Mouse (Mus musculus): ENCODE data around the gene Tssc4. TPM values are rescaled to one million over a fixed set of nuclear protein-coding genes. Genes with fewer than 3 reads are reported as not detected.

Gene Tssc4
- total and polyA plus RNA-seq, 3 experiments: 44.1 to 55.1 (median 49.8) TPM

DNA sequence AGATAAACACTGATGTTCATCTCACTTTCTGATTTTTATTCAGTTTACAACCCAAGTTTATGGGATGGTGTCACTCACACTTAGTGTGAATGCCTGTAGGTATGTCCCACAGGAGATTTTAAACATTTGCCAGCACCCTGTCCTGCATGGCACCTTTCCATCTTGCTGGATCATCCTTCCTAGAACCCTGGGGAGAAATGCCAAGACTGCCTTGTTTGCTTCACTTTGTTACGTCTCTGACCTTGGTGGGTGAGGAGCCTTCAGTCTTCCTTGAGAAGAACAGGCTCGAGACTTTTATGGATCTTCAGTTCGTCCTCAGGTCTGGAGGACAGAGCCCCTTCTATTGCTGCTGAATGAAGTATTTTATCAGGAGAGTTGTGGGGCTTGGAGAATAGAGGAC lies 19.7 kb upstream of the Tssc4 start:
- Histone ChIP-seq H3K9ac (ENCODE audit: insufficient read depth, low read depth) (no peak overlapping the region), H3K4me3 (replicated peaks in 1 of 3; ENCODE audit: low read depth in 2 of 3, low read length in 2 of 3, poor library complexity in 1 of 3) (no peak overlapping the region), H3K27me3 (replicated peaks) (no peaks in the 10 kb centered on the region), H3K36me3 (replicated peaks in 1 of 2; ENCODE audit: control insufficient read depth in 1 of 2, insufficient read depth in 1 of 2, low read length in 1 of 2) (peaks cover 0 to 6% of the 10 kb centered on the region in 2 experiments), H3K79me2 (replicated peaks; ENCODE audit: control insufficient read depth, extremely low read depth, insufficient read depth, poor library complexity, severe bottlenecking) (peaks cover 17% of the 10 kb centered on the region), H3K9me3 (replicated peaks; ENCODE audit: low read length) (peaks cover 5% of the 10 kb centered on the region), H3K4me1 (ENCODE audit: control insufficient read depth in 1 of 2, insufficient read depth in 2 of 2) (peaks cover 5 to 38% of the 10 kb centered on the region in 2 experiments; a peak in 3 of 4 replicates), H3K4me2 (ENCODE audit: insufficient read depth, low read depth, poor library complexity, severe bottlenecking) (no peak overlapping the region), H3K27ac (ENCODE audit: insufficient read depth, low read depth) (no peak overlapping the region)
- DNase-seq (ENCODE audit: extremely low read depth): no peak
- dilution Hi-C loops (cut with MboI; ENCODE audit: extremely low pct_ligation_motif_present, extremely low pct_unique_long_range_greater_than_20kb, low sequenced_read_pairs): no loop called here
- TF ChIP-seq HCFC1 (IDR thresholded peaks at IDR 0.05; ENCODE audit: low read depth, low read length) (no peak), E2F4 (IDR thresholded peaks at IDR 0.05; ENCODE audit: insufficient replicate concordance, low read depth, low read length) (no peak), MEF2A (IDR thresholded peaks at IDR 0.05; ENCODE audit: borderline replicate concordance, low read depth, low read length) (no peak), ZKSCAN1 (IDR thresholded peaks at IDR 0.05; ENCODE audit: borderline replicate concordance, low read depth, low read length) (no peak), EP300 (IDR thresholded peaks at IDR 0.05; ENCODE audit: low read length) (no peak)
- in situ Hi-C loops (cut with MboI; ENCODE audit: low pct_ligation_motif_present, low pct_unique_long_range_greater_than_20kb, low sequenced_read_pairs): no loop called here

DNA sequence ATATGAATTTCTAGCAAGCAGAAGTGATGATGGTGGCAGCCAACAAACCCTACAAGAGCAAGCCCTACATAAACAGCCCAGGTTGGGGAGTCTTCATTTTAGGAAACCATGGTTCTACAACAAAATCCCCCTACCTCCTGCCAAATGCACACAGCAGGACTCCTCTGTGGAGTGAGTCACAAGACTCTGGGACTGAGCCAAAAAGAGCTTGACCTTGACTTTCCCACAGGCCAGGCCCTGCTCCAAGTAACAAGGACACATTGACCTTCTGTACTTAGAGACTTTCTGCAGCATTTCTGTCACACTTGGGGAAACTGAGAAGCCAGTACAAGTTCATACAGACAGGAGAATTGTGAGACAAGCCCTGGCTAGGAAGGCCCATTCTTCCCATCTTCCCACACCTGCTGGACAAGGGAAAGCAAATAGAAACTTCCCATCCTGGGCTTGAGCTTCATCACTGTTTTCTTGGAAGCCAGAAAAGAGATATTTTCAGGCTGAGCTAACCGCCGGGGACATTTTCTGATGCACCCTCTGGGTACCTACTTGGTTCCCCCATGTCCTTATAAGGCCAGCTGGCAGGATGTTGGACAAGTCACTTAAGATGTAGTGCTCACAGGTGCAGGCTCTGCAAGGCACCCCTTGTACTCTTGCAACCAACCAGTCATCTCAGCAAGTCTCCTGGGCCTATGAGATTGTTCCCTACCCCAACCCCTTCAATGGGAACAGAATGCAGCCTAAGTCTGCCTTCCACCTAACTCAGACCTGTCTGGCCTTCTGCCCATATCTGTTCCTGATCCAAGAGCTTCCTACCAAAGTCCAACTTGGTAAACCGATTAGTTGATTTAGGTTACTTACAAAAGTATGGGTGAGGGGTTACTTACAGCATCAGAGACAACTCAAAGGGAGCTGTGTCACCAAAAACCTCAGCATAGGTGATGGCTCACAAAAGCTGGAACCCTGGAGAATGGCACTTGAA lies 18.9 kb upstream of the Tssc4 start:
- Histone ChIP-seq H3K79me2 (replicated peaks; ENCODE audit: control insufficient read depth, extremely low read depth, insufficient read depth, poor library complexity, severe bottlenecking) (peaks cover 25% of the 10 kb centered on the region), H3K27me3 (replicated peaks) (no peaks in the 10 kb centered on the region), H3K27ac (ENCODE audit: insufficient read depth, low read depth) (no peak overlapping the region), H3K9ac (ENCODE audit: insufficient read depth, low read depth) (no peak overlapping the region), H3K36me3 (replicated peaks in 1 of 2; ENCODE audit: control insufficient read depth in 1 of 2, insufficient read depth in 1 of 2, low read length in 1 of 2) (peaks cover 3 to 13% of the 10 kb centered on the region in 2 experiments), H3K4me3 (replicated peaks in 1 of 3; ENCODE audit: low read depth in 2 of 3, low read length in 2 of 3, poor library complexity in 1 of 3) (no peak overlapping the region), H3K4me1 (ENCODE audit: control insufficient read depth in 1 of 2, insufficient read depth in 2 of 2) (peaks cover 5 to 45% of the 10 kb centered on the region in 2 experiments; a peak in 3 of 4 replicates), H3K4me2 (ENCODE audit: insufficient read depth, low read depth, poor library complexity, severe bottlenecking) (no peak overlapping the region), H3K9me3 (replicated peaks; ENCODE audit: low read length) (no peaks in the 10 kb centered on the region)
- no peak for TF ChIP-seq E2F4 (IDR thresholded peaks at IDR 0.05; ENCODE audit: insufficient replicate concordance, low read depth, low read length)
- TF ChIP-seq USF2 (conservative IDR thresholded peaks at IDR 0.05; ENCODE audit: low read depth, low read length): no peak
- TF ChIP-seq CHD2 (IDR thresholded peaks at IDR 0.05; ENCODE audit: low read length): no peak
- no peak for TF ChIP-seq MAFK (IDR thresholded peaks at IDR 0.05; ENCODE audit: insufficient replicate concordance, low read length)
- no peak for TF ChIP-seq CTCF (conservative IDR thresholded peaks at IDR 0.05 in 1 of 2, IDR thresholded peaks at IDR 0.05 in 1 of 2; ENCODE audit: low read depth in 2 of 2, low read length in 2 of 2)
- no peak for DNase-seq (ENCODE audit: extremely low read depth)
- dilution Hi-C loops (cut with MboI; ENCODE audit: extremely low pct_ligation_motif_present, extremely low pct_unique_long_range_greater_than_20kb, low sequenced_read_pairs) (no loop called here), in situ Hi-C loops (cut with MboI; ENCODE audit: low pct_ligation_motif_present, low pct_unique_long_range_greater_than_20kb, low sequenced_read_pairs) (no loop called here)

DNA sequence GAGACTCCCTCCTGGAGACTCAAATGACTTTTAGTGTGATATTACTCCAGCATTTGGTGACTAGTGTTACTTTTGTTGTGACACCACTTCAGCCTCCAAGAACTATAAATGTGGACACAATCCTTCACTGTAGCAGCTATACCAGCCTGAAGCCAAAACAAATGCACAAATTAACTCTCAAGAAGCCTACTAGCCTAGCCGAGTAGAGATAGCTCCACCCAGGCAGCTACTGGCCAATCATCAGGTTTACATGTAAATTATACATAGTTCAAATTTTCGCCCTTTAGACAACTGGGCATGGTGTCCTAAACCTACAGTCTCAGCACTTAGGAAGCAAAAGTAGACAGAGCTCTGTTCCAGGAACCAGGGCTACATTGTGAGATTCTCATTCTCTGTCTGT lies 17.7 kb upstream of the Tssc4 start:
- peaks cover 14 to 47% of the 10 kb centered on the region in 2 experiments for H3K4me1 ChIP-seq (ENCODE audit: control insufficient read depth in 1 of 2, insufficient read depth in 2 of 2)
- H3K36me3 ChIP-seq (replicated peaks in 1 of 2; ENCODE audit: control insufficient read depth in 1 of 2, insufficient read depth in 1 of 2, low read length in 1 of 2): peaks cover 12 to 25% of the 10 kb centered on the region in 2 experiments
- H3K27ac ChIP-seq (ENCODE audit: insufficient read depth, low read depth): no peak overlapping the region
- H3K4me3 ChIP-seq (replicated peaks in 1 of 3; ENCODE audit: low read depth in 2 of 3, low read length in 2 of 3, poor library complexity in 1 of 3): no peak overlapping the region
- H3K9ac ChIP-seq (ENCODE audit: insufficient read depth, low read depth): no peak overlapping the region
- no peaks in the 10 kb centered on the region for H3K9me3 ChIP-seq (replicated peaks; ENCODE audit: low read length)
- in situ Hi-C loops (cut with MboI; ENCODE audit: low pct_ligation_motif_present, low pct_unique_long_range_greater_than_20kb, low sequenced_read_pairs) (no loop called here), dilution Hi-C loops (cut with MboI; ENCODE audit: extremely low pct_ligation_motif_present, extremely low pct_unique_long_range_greater_than_20kb, low sequenced_read_pairs) (no loop called here)
- TF ChIP-seq CHD2 (IDR thresholded peaks at IDR 0.05; ENCODE audit: low read length) (no peak), E2F4 (IDR thresholded peaks at IDR 0.05; ENCODE audit: insufficient replicate concordance, low read depth, low read length) (no peak), ELF1 (IDR thresholded peaks at IDR 0.05; ENCODE audit: low read depth, low read length) (no peak), BHLHE40 (IDR thresholded peaks at IDR 0.05; ENCODE audit: low read depth, low read length) (no peak), SIN3A (IDR thresholded peaks at IDR 0.05; ENCODE audit: low read length) (no peak), MAX (IDR thresholded peaks at IDR 0.05; ENCODE audit: low read length) (no peak), CHD1 (IDR thresholded peaks at IDR 0.05; ENCODE audit: low read depth, low read length) (no peak), MYC (IDR thresholded peaks at IDR 0.05; ENCODE audit: low read depth, low read length) (no peak), IRF4 (IDR thresholded peaks at IDR 0.05; ENCODE audit: low read depth, low read length) (no peak), MXI1 (IDR thresholded peaks at IDR 0.05; ENCODE audit: low read depth, low read length) (no peak), RCOR1 (conservative IDR thresholded peaks at IDR 0.05; ENCODE audit: low read depth, low read length) (no peak), TCF12 (IDR thresholded peaks at IDR 0.05; ENCODE audit: low read depth, low read length) (no peak)
- H3K4me2 ChIP-seq (ENCODE audit: insufficient read depth, low read depth, poor library complexity, severe bottlenecking): peak overlapping the region; percentile 52; the same call in 1 of the 2 replicates
- DNase-seq (ENCODE audit: extremely low read depth): no peak
- H3K27me3 ChIP-seq (replicated peaks): no peaks in the 10 kb centered on the region
- H3K79me2 ChIP-seq (replicated peaks; ENCODE audit: control insufficient read depth, extremely low read depth, insufficient read depth, poor library complexity, severe bottlenecking): peaks cover 37% of the 10 kb centered on the region
